Mouse (Mus musculus): ENCODE data around the gene Cbl. TPM values are rescaled to one million over a fixed set of nuclear protein-coding genes. Genes with fewer than 3 reads are reported as not detected.

Gene Cbl
- polyA plus RNA-seq, 2 experiments: 15.6 to 18.3 TPM

DNA sequence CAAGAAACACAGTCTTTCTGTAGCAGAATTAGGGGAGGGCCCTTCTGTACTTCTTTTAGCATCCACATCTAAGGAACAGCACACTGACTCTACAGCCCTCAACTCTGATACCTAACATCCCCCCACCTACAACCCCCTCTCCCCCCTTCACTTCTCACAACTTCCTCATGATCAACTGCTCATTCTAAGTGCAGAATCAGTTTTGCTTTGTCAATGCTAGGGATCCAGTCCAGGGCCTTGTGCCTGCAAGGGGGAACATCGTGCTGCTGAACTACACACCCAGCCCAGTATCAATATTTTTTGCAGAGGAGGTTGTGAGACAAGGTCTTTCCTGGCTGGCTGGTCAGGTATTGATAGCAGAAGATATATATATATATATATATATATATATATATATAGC lies 57.9 kb downstream of the Cbl start:
- Histone ChIP-seq H3K27me3 (ENCODE audit: control insufficient read depth, insufficient read depth, low read length) (no peaks in the 10 kb centered on the region), H3K4me1 (ENCODE audit: control insufficient read depth, insufficient read depth, low read length) (no peaks in the 10 kb centered on the region), H3K27ac (replicated peaks; ENCODE audit: low read depth, low read length) (no peak overlapping the region), H3K9me3 (ENCODE audit: control insufficient read depth, low read length) (no peaks in the 10 kb centered on the region; the same call in 1 of the 2 replicates), H3K36me3 (ENCODE audit: control insufficient read depth, insufficient read depth, low read length) (peaks cover 26% of the 10 kb centered on the region), H3K4me3 (replicated peaks; ENCODE audit: low read length) (no peak overlapping the region), H3K9ac (ENCODE audit: low read depth, low read length, severe bottlenecking) (no peak overlapping the region), H3K4me2 (replicated peaks; ENCODE audit: low read depth, low read length, severe bottlenecking) (no peak overlapping the region)
- TF ChIP-seq POLR2A (IDR thresholded peaks at IDR 0.05; ENCODE audit: borderline replicate concordance, extremely low read depth, insufficient read depth, insufficient read length): no peak
- 96% methylated on average over 1 of the region's 1 CpGs for whole genome bisulfite sequencing
- ATAC-seq (ENCODE audit: low FRiP score, low read depth): no peak
- no peak for DNase-seq (ENCODE audit: low spot score)

GRCm38 (mm10) chr9:44175556-44175955 lies 58.3 kb downstream of the Cbl start:
- Histone ChIP-seq H3K4me2 (replicated peaks; ENCODE audit: low read depth, low read length, severe bottlenecking) (no peak overlapping the region), H3K4me3 (replicated peaks; ENCODE audit: low read length) (no peak overlapping the region), H3K9me3 (ENCODE audit: control insufficient read depth, low read length) (no peaks in the 10 kb centered on the region; the same call in 1 of the 2 replicates), H3K36me3 (ENCODE audit: control insufficient read depth, insufficient read depth, low read length) (peaks cover 30% of the 10 kb centered on the region), H3K27ac (replicated peaks; ENCODE audit: low read depth, low read length) (no peak overlapping the region), H3K4me1 (ENCODE audit: control insufficient read depth, insufficient read depth, low read length) (no peaks in the 10 kb centered on the region), H3K27me3 (ENCODE audit: control insufficient read depth, insufficient read depth, low read length) (no peaks in the 10 kb centered on the region), H3K9ac (ENCODE audit: low read depth, low read length, severe bottlenecking) (no peak overlapping the region)
- no peak for TF ChIP-seq POLR2A (IDR thresholded peaks at IDR 0.05; ENCODE audit: borderline replicate concordance, extremely low read depth, insufficient read depth, insufficient read length)
- no peak for ATAC-seq (ENCODE audit: low FRiP score, low read depth)
- 77% methylated on average over 6 of the region's 6 CpGs for WGBS
- no peak for DNase-seq (ENCODE audit: low spot score)

DNA sequence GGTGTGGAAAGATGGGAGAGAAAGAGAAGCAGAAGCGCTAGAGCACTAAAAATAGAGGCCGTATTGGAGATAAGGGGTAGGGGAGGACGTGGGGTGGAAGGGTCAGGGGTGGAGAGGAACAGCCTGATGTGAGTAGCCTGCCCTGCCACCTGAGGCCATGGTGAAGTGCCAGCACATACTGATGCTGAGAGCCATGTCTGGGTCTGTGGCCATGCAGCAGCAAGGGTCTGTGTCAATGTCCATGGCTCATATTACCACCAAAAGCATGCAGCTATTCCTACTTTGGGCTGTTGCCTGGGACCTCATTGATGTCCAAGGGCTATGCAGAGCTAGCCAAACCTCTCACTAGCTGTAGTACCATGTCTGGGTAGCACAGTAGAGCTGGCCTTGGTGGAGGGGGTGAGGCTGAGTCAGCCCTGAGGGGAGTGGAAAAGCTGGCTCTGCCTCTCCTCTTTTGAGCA lies 63.1 kb downstream of the Cbl start:
- H3K27me3 ChIP-seq (ENCODE audit: control insufficient read depth, insufficient read depth, low read length): no peaks in the 10 kb centered on the region
- no peak for DNase-seq (ENCODE audit: low spot score)
- no peak overlapping the region for H3K27ac ChIP-seq (replicated peaks; ENCODE audit: low read depth, low read length)
- H3K4me2 ChIP-seq (replicated peaks; ENCODE audit: low read depth, low read length, severe bottlenecking): no peak overlapping the region
- WGBS: 81% methylated on average over 3 of the region's 3 CpGs
- no peaks in the 10 kb centered on the region for H3K9me3 ChIP-seq (ENCODE audit: control insufficient read depth, low read length)
- H3K4me3 ChIP-seq (replicated peaks; ENCODE audit: low read length): no peak overlapping the region
- ATAC-seq (ENCODE audit: low FRiP score, low read depth): no peak
- H3K36me3 ChIP-seq (ENCODE audit: control insufficient read depth, insufficient read depth, low read length): peaks cover 46% of the 10 kb centered on the region
- H3K4me1 ChIP-seq (ENCODE audit: control insufficient read depth, insufficient read depth, low read length): no peaks in the 10 kb centered on the region
- no peak for TF ChIP-seq POLR2A (IDR thresholded peaks at IDR 0.05; ENCODE audit: borderline replicate concordance, extremely low read depth, insufficient read depth, insufficient read length)
- H3K9ac ChIP-seq (ENCODE audit: low read depth, low read length, severe bottlenecking): no peak overlapping the region

GRCm38 (mm10) chr9:44168931-44169330 lies 64.9 kb downstream of the Cbl start:
- Histone ChIP-seq H3K27me3 (ENCODE audit: control insufficient read depth, insufficient read depth, low read length) (no peaks in the 10 kb centered on the region), H3K9ac (ENCODE audit: low read depth, low read length, severe bottlenecking) (no peak overlapping the region), H3K9me3 (ENCODE audit: control insufficient read depth, low read length) (no peaks in the 10 kb centered on the region), H3K36me3 (ENCODE audit: control insufficient read depth, insufficient read depth, low read length) (peaks cover 62% of the 10 kb centered on the region), H3K4me2 (replicated peaks; ENCODE audit: low read depth, low read length, severe bottlenecking) (no peak overlapping the region), H3K4me1 (ENCODE audit: control insufficient read depth, insufficient read depth, low read length) (no peaks in the 10 kb centered on the region), H3K27ac (replicated peaks; ENCODE audit: low read depth, low read length) (no peak overlapping the region), H3K4me3 (replicated peaks; ENCODE audit: low read length) (no peak overlapping the region)
- TF ChIP-seq POLR2A (IDR thresholded peaks at IDR 0.05; ENCODE audit: borderline replicate concordance, extremely low read depth, insufficient read depth, insufficient read length): no peak
- 90% methylated on average over 5 of the region's 5 CpGs for whole genome bisulfite sequencing
- ATAC-seq (ENCODE audit: low FRiP score, low read depth): no peak
- DNase-seq (ENCODE audit: low spot score): no peak

DNA sequence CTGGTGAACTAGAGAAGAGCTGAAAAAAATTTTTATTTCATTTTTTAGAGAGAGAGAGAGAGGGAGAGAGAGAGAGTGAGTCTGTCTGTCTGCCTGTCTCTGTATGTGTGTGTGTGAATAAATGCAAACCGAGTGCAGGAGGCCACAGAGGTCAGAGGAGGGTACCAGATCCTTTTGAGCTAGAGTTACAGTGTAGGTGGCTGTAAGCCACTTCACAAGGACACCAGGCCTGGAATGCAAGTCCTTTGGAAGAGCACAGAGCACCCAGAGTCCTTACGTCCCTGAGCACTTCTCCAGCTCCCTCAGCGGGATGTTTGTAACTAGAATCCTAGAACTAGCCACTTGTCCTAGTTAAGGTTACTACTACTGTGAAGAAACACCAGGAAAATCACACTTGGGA lies 74.0 kb downstream of the Cbl start:
- Histone ChIP-seq H3K9me3 (ENCODE audit: control insufficient read depth, low read length) (no peaks in the 10 kb centered on the region), H3K4me3 (replicated peaks; ENCODE audit: low read length) (no peak overlapping the region), H3K9ac (ENCODE audit: low read depth, low read length, severe bottlenecking) (no peak overlapping the region), H3K27ac (replicated peaks; ENCODE audit: low read depth, low read length) (no peak overlapping the region), H3K27me3 (ENCODE audit: control insufficient read depth, insufficient read depth, low read length) (no peaks in the 10 kb centered on the region), H3K4me1 (ENCODE audit: control insufficient read depth, insufficient read depth, low read length) (no peaks in the 10 kb centered on the region), H3K4me2 (replicated peaks; ENCODE audit: low read depth, low read length, severe bottlenecking) (no peak overlapping the region), H3K36me3 (ENCODE audit: control insufficient read depth, insufficient read depth, low read length) (peaks cover 73% of the 10 kb centered on the region)
- ATAC-seq (ENCODE audit: low FRiP score, low read depth) (no peak), DNase-seq (ENCODE audit: low spot score) (no peak)
- 80% methylated on average over 3 of the region's 3 CpGs for WGBS
- no peak for TF ChIP-seq POLR2A (IDR thresholded peaks at IDR 0.05; ENCODE audit: borderline replicate concordance, extremely low read depth, insufficient read depth, insufficient read length)

DNA sequence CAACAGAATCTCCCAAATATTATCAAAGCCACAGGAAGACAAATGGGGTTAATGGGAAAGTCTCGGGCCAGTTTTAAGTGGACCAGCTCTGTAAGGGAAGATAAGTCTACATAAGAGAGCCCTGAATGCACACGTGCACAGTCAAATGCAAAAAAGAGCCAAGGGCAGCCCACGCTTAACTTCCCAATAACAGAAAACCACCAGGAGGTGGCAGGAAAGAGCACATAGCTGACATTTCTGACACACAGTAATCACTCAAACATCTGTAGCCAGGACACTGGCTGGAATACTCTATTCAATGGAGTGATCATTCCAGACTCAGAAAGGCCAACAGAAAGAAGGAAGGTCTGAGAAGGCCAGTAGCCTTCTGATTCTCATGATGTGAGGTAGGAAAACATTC lies 86.6 kb downstream of the Cbl start:
- no peak for DNase-seq (ENCODE audit: low spot score)

More for the DNA sequence above, 86.6 kb downstream of the Cbl start:
- no peak for TF ChIP-seq POLR2A (IDR thresholded peaks at IDR 0.05; ENCODE audit: borderline replicate concordance, extremely low read depth, insufficient read depth, insufficient read length)
- Histone ChIP-seq H3K9ac (ENCODE audit: low read depth, low read length, severe bottlenecking) (no peak overlapping the region), H3K4me1 (ENCODE audit: control insufficient read depth, insufficient read depth, low read length) (no peaks in the 10 kb centered on the region), H3K27me3 (ENCODE audit: control insufficient read depth, insufficient read depth, low read length) (no peaks in the 10 kb centered on the region), H3K36me3 (ENCODE audit: control insufficient read depth, insufficient read depth, low read length) (peaks cover 58% of the 10 kb centered on the region), H3K4me2 (replicated peaks; ENCODE audit: low read depth, low read length, severe bottlenecking) (no peak overlapping the region), H3K9me3 (ENCODE audit: control insufficient read depth, low read length) (no peaks in the 10 kb centered on the region), H3K27ac (replicated peaks; ENCODE audit: low read depth, low read length) (no peak overlapping the region), H3K4me3 (replicated peaks; ENCODE audit: low read length) (no peak overlapping the region)
- ATAC-seq (ENCODE audit: low FRiP score, low read depth): no peak
- 68% methylated on average over 3 of the region's 3 CpGs for WGBS
